Mouse (Mus musculus) layer of hippocampus, adult 2 months (tissue): ENCODE measurements around the gene Vcp. TPM values are rescaled to one million over a fixed set of nuclear protein-coding genes. Genes with fewer than 3 reads are reported as not detected.
"Not testable (repeated sequence)": the region's sequence is repeated elsewhere in the genome, so short reads cannot be mapped to it uniquely, and the experiment has no call there.

ENCODE experiments used
- DNase-seq, 2 experiments: peaks; one replicate each; pipeline ENCODE4 v3.0.0; 2022; ENCODE audit warnings: low spot score in 2 of 2
- H3K27ac ChIP-seq: fragments of 200-600 bp; 2 replicates; pipeline ENCODE4 v1.8.1; 2022
- H3K4me3 ChIP-seq: fragments of 200-600 bp; 2 replicates; pipeline ENCODE4 v1.8.1; 2022; ENCODE audit warnings: mild to moderate bottlenecking
- CTCF ChIP-seq: fragments of 200-600 bp; conservative IDR thresholded peaks from 2 replicates; pipeline ENCODE4 v1.8.1; 2022; ENCODE audit warnings: antibody characterized with exemption, mild to moderate bottlenecking, moderate library complexity
- total RNA-seq, 2 experiments: library from RNA; stranded (reverse); gene quantifications; 2 replicates each; pipeline ENCODE4 v1.2.3; 2021

The Vcp gene
- total RNA-seq, 2 experiments from 2014 or later: 171 to 184 TPM

GRCm38 (mm10) chr4:42988296-42988695 is 12.0 kb downstream of the Vcp start:
- no peak overlapping the region for H3K4me3 ChIP-seq
- DNase-seq: no peak
- TF ChIP-seq CTCF: peak; percentile 62
- H3K27ac ChIP-seq: no peak overlapping the region

GRCm38 (mm10) chr4:42980467-42980866 is 19.8 kb downstream of the Vcp start:
- H3K4me3 ChIP-seq, DNase-seq, H3K27ac ChIP-seq: not testable (repeated sequence)

GRCm38 (mm10) chr4:42978062-42978461 is 22.2 kb downstream of the Vcp start:
- peak; percentile 60 for TF ChIP-seq CTCF
- no peak overlapping the region for H3K27ac ChIP-seq
- no peak overlapping the region for H3K4me3 ChIP-seq
- DNase-seq: no peak

- H3K27ac ChIP-seq: no peak overlapping the region
- DNase-seq: no peak
- no peak overlapping the region for H3K4me3 ChIP-seq
- no peak for TF ChIP-seq CTCF
Observed at GRCm38 (mm10) chr4:42973868-42974267, 26.4 kb downstream of the Vcp start.

- TF ChIP-seq CTCF: no peak
Observed at GRCm38 (mm10) chr4:42972952-42973351, 27.4 kb downstream of the Vcp start.

GRCm38 (mm10) chr4:42969304-42969703 is 31.0 kb downstream of the Vcp start, which contains the start of gene 1700022I11Rik:
TSS of gene 1700022I11Rik (plus strand) at chr4:42969604.
- no peak for TF ChIP-seq CTCF
- no peak within 1 kb of the TSS for H3K4me3 ChIP-seq
- no peak within 1 kb of the TSS for H3K27ac ChIP-seq
- no peak for DNase-seq

More at GRCm38 (mm10) chr4:42972952-42973351, 27.4 kb downstream of the Vcp start:
- H3K27ac ChIP-seq: no peak overlapping the region
- DNase-seq: no peak
- no peak overlapping the region for H3K4me3 ChIP-seq

- TF ChIP-seq CTCF: peak; percentile 93
- peak in 1 of 2 experiments; percentile 62 for DNase-seq
- Histone ChIP-seq H3K27ac (no peak overlapping the region), H3K4me3 (peak overlapping the region; percentile 21; the same call in 1 of the 2 replicates)
Observed at GRCm38 (mm10) chr4:42965039-42965719, 35.1 kb downstream of the Vcp start.

GRCm38 (mm10) chr4:42963480-42963879 is 36.8 kb downstream of the Vcp start:
- no peak for DNase-seq
- H3K4me3 ChIP-seq: no peak overlapping the region
- H3K27ac ChIP-seq: no peak overlapping the region
- TF ChIP-seq CTCF: peak; percentile 62

- peak in 1 of 2 experiments; percentile 70 for DNase-seq
- H3K4me3 ChIP-seq: no peak overlapping the region
- TF ChIP-seq CTCF: peak; percentile 82
- H3K27ac ChIP-seq: no peak overlapping the region
Observed at GRCm38 (mm10) chr4:42961592-42961991, 38.7 kb downstream of the Vcp start.

GRCm38 (mm10) chr4:42959382-42959781 is 40.9 kb downstream of the Vcp start:
- peak overlapping the region; percentile 54; the same call in 1 of the 2 replicates for H3K27ac ChIP-seq
- no peak overlapping the region for H3K4me3 ChIP-seq
- DNase-seq: peak in 1 of 2 experiments; percentile 17
- TF ChIP-seq CTCF: no peak

GRCm38 (mm10) chr4:42958942-42959341 is 41.4 kb downstream of the Vcp start:
- peak overlapping the region; percentile 54; the same call in 1 of the 2 replicates for H3K27ac ChIP-seq
- TF ChIP-seq CTCF: no peak
- DNase-seq: no peak

GRCm38 (mm10) chr4:42957979-42958378 is 42.3 kb downstream of the Vcp start:
- no peak for TF ChIP-seq CTCF

More at GRCm38 (mm10) chr4:42958942-42959341, 41.4 kb downstream of the Vcp start:
- no peak overlapping the region for H3K4me3 ChIP-seq

GRCm38 (mm10) chr4:42957306-42957705 is 43.0 kb downstream of the Vcp start:
- Histone ChIP-seq H3K4me3 (no peak overlapping the region), H3K27ac (peak overlapping the region; percentile 1; the same call in 1 of the 2 replicates)
- no peak for DNase-seq
- TF ChIP-seq CTCF: no peak

More at GRCm38 (mm10) chr4:42957979-42958378, 42.3 kb downstream of the Vcp start:
- H3K4me3 ChIP-seq: no peak overlapping the region
- DNase-seq: no peak
- H3K27ac ChIP-seq: peak overlapping the region; percentile 1; the same call in 1 of the 2 replicates

- TF ChIP-seq CTCF: no peak
- Histone ChIP-seq H3K27ac (no peak overlapping the region), H3K4me3 (no peak overlapping the region)
- DNase-seq: no peak
Observed at GRCm38 (mm10) chr4:42956581-42956980, 43.7 kb downstream of the Vcp start.
